Mouse (Mus musculus) heart, postnatal 10 days (tissue): ENCODE data around the gene Col4a5. TPM values are rescaled to one million over a fixed set of nuclear protein-coding genes. Genes with fewer than 3 reads are reported as not detected.

Source experiments
- total RNA-seq, 2 experiments: library from RNA; stranded (reverse); gene quantifications; 2 replicates each; pipeline ENCODE4 v1.2.3; 2021

Col4a5 gene
- total RNA-seq, 2 experiments from 2014 or later, result 66.9 to 76.9 TPM

Other genes with a start within 250 kb of the Col4a5 start
- gene Col4a6, start 1.3 kb upstream of the Col4a5 start, total RNA-seq, result 1 to 10 TPM; 4.0 to 4.1 TPM
- under 1 TPM; 0.07 to 0.10 TPM for gene Irs4, start 249.9 kb downstream of the Col4a5 start, total RNA-seq